29 mouse cellular contexts compared by ENCODE assay signal in the genomic region with DNA sequence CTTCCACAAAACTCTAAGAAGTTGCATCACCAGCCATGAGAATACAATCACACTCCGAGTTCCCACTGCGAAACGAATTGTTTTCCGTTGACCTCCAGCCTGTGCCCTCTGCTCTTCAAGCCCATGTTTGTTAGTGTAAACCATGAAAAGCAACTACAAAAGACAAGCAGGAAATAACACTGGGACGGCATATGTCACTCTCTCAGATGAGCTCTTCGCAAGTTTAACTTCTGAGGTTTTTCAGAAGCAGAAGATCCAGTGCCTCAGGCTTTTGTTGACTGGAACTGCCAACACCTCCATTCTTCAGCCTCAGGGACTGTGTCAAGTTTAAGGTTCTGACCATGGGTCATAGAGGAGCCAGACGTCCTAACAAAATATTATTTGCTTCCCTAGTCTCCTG. TPM values are rescaled to one million over a fixed set of nuclear protein-coding genes. Genes with fewer than 3 reads are reported as not detected.
DNase-seq lines count a peak whose midpoint lies in the region; ATAC-seq and TF ChIP-seq lines count a peak whose summit lies in the region.
"Had no signal": no experiment of that assay in that cellular context is flagged by ENCODE, and none has a peak within 500 bp of the region (broad histone marks: within the 10 kb centered on the region; RNA-seq: fewer than 3 reads in every experiment).

No protein-coding gene starts in this region.

- peak; percentile 64; the same call in 1 of the 2 replicates for ATAC-seq in lung, embryonic 15.5 days (ENCODE audit: borderline replicate concordance, extremely low read depth, low FRiP score, low TSS enrichment)
- ATAC-seq in lung, embryonic 16.5 days (ENCODE audit: low read depth), result peak; percentile 72
- no peak for ATAC-seq in midbrain, postnatal 0 days (ENCODE audit: low FRiP score)
- ATAC-seq: CD4-positive, CD25-positive, alpha-beta regulatory T cell, adult 4 months; forebrain, embryonic 16.5 days; hindbrain, postnatal 0 days; inflammation-experienced regulatory T-cells, adult 6 months had no signal

- no peaks in the 10 kb centered on the region for H3K36me3 ChIP-seq in lung, embryonic 15.5 days
- no peaks in the 10 kb centered on the region for H3K36me3 ChIP-seq in lung, embryonic 16.5 days (ENCODE audit: control insufficient read depth, insufficient read depth, low read length)
- H3K36me3 ChIP-seq in midbrain, postnatal 0 days (ENCODE audit: insufficient read depth, low read length), result no peaks in the 10 kb centered on the region
- H3K36me3 ChIP-seq: embryonic facial prominence, embryonic 10.5 days; embryonic facial prominence, embryonic 13.5 days; forebrain, embryonic 12.5 days; heart, embryonic 12.5 days; heart, embryonic 15.5 days had no signal

- no peak overlapping the region for H3K4me3 ChIP-seq in lung, embryonic 15.5 days
- H3K4me3 ChIP-seq in lung, embryonic 16.5 days (ENCODE audit: low read length), result no peak overlapping the region
- H3K4me3 ChIP-seq in midbrain, postnatal 0 days (ENCODE audit: low read depth, low read length), result no peak overlapping the region
- H3K4me3 ChIP-seq: embryonic facial prominence, embryonic 10.5 days; embryonic facial prominence, embryonic 13.5 days; erythroblast, embryonic 14.5 days; forebrain, embryonic 12.5 days; heart, embryonic 12.5 days; heart, embryonic 15.5 days had no signal

- no peaks in the 10 kb centered on the region for H3K9me3 ChIP-seq in lung, embryonic 15.5 days
- no peaks in the 10 kb centered on the region for H3K9me3 ChIP-seq in lung, embryonic 16.5 days (ENCODE audit: control insufficient read depth, low read length)
- H3K9me3 ChIP-seq in midbrain, postnatal 0 days (ENCODE audit: low read length), result no peaks in the 10 kb centered on the region
- H3K9me3 ChIP-seq: embryonic facial prominence, embryonic 10.5 days; embryonic facial prominence, embryonic 13.5 days; forebrain, embryonic 12.5 days; heart, embryonic 12.5 days; heart, embryonic 15.5 days had no signal

- 50% methylated on average over 7 of the region's 7 CpGs for WGBS in lung, embryonic 15.5 days
- 43% methylated on average over 7 of the region's 7 CpGs for WGBS in lung, embryonic 16.5 days
- 90% methylated on average over 7 of the region's 7 CpGs for WGBS in midbrain, postnatal 0 days

- H3K27me3 ChIP-seq in lung, embryonic 15.5 days, result no peaks in the 10 kb centered on the region
- no peaks in the 10 kb centered on the region for H3K27me3 ChIP-seq in lung, embryonic 16.5 days (ENCODE audit: control insufficient read depth, insufficient read depth, low read depth, low read length)
- no peaks in the 10 kb centered on the region for H3K27me3 ChIP-seq in midbrain, postnatal 0 days (ENCODE audit: insufficient read depth, low read length)
- H3K27me3 ChIP-seq: embryonic facial prominence, embryonic 13.5 days; forebrain, embryonic 12.5 days; heart, embryonic 12.5 days; heart, embryonic 15.5 days had no signal

- H3K27ac ChIP-seq in lung, embryonic 15.5 days, result no peak overlapping the region
- H3K27ac ChIP-seq in lung, embryonic 16.5 days (ENCODE audit: low read length), result 0 out of 2 replicates have a peak overlapping the region, but pooled peaks have one; percentile 36
- H3K27ac ChIP-seq in midbrain, postnatal 0 days (ENCODE audit: low read depth, low read length), result no peak overlapping the region
- H3K27ac ChIP-seq: embryonic facial prominence, embryonic 10.5 days; embryonic facial prominence, embryonic 13.5 days; forebrain, embryonic 12.5 days; heart, embryonic 15.5 days; hindbrain, embryonic 14.5 days; hindbrain, postnatal 0 days had no signal

- no peak for TF ChIP-seq CTCF in midbrain, postnatal 0 days (IDR thresholded peaks at IDR 0.05)

- no peak for DNase-seq in lung, postnatal 14 days
- peak; percentile 39 for DNase-seq in lung, postnatal 25 days (ENCODE audit: low spot score)
- DNase-seq in embryo, embryonic 10.5 days (ENCODE audit: low spot score), result no peak
- DNase-seq in midbrain, postnatal 0 days (ENCODE audit: low spot score), result no peak
- DNase-seq in urinary bladder, adult 2 months (ENCODE audit: low spot score), result no peak
- DNase-seq: adrenal gland, postnatal 10 days; adrenal gland, postnatal 36 days; cerebellum, adult 18-20 months; cerebellum, adult 9-10 months; cerebellum, postnatal 14 days; gastrocnemius, postnatal 10 days; gastrocnemius, postnatal 36 days; heart, postnatal 14 days; heart, postnatal 4 days had no signal

- H3K9ac ChIP-seq in lung, embryonic 15.5 days, result no peak overlapping the region
- H3K9ac ChIP-seq in lung, embryonic 16.5 days (ENCODE audit: low read length), result no peak overlapping the region
- H3K9ac ChIP-seq in midbrain, postnatal 0 days (replicated peaks; ENCODE audit: low read length, poor library complexity, severe bottlenecking), result no peak overlapping the region
- H3K9ac ChIP-seq: embryonic facial prominence, embryonic 13.5 days; forebrain, embryonic 12.5 days; heart, embryonic 12.5 days; heart, embryonic 15.5 days; hindbrain, embryonic 14.5 days had no signal

- 0 out of 2 replicates have a peak, but pooled peaks cover 12% of the 10 kb centered on the region for H3K4me1 ChIP-seq in lung, embryonic 15.5 days
- peaks cover 7% of the 10 kb centered on the region; the same call in 1 of the 2 replicates for H3K4me1 ChIP-seq in lung, embryonic 16.5 days (replicated peaks; ENCODE audit: control insufficient read depth, insufficient read depth, low read length)
- H3K4me1 ChIP-seq in midbrain, postnatal 0 days (ENCODE audit: insufficient read depth, low read length), result no peaks in the 10 kb centered on the region
- H3K4me1 ChIP-seq: embryonic facial prominence, embryonic 10.5 days; embryonic facial prominence, embryonic 13.5 days; forebrain, embryonic 12.5 days; heart, embryonic 12.5 days; heart, embryonic 15.5 days had no signal

- no peak overlapping the region for H3K4me2 ChIP-seq in lung, embryonic 15.5 days
- no peak overlapping the region for H3K4me2 ChIP-seq in lung, embryonic 16.5 days (ENCODE audit: low read depth, low read length)
- H3K4me2 ChIP-seq in midbrain, postnatal 0 days (ENCODE audit: low read depth, low read length, poor library complexity, severe bottlenecking), result no peak overlapping the region
- H3K4me2 ChIP-seq: embryonic facial prominence, embryonic 13.5 days; forebrain, embryonic 12.5 days; heart, embryonic 12.5 days; heart, embryonic 15.5 days; hindbrain, embryonic 14.5 days had no signal

RNA-seq across cellular contexts. Expression of a gene that starts 50.2 kb away (rescaled TPM):
- 34.9 and 37.4 TPM in 2 replicates for polyA plus RNA-seq in lung, embryonic 15.5 days (2015; fragmentation: Nextera tagmentation; extraction: Ambion mirVana)
- polyA plus RNA-seq in lung, embryonic 16.5 days (2015; fragmentation: Nextera tagmentation; extraction: Ambion mirVana), result 33.3 and 33.4 TPM in 2 replicates
- 9.5 and 10.1 TPM in 2 replicates for total RNA-seq in midbrain, postnatal 0 days (2014; rRNA removed)
- 6.3 and 7.6 TPM in 2 replicates for polyA plus RNA-seq in midbrain, postnatal 0 days (2015; fragmentation: Nextera tagmentation; extraction: Ambion mirVana)
- 129 and 190 TPM in 2 replicates for polyA plus RNA-seq in urinary bladder, adult 2 months (2012; rRNA removed)
- total RNA-seq: granulocyte monocyte progenitor cell, adult 5-6 weeks; MEL had no signal
- polyA plus RNA-seq: CD4-positive, CD25-positive, alpha-beta regulatory T cell, adult 4 months; erythroblast, embryonic 14.5 days; inflammation-experienced regulatory T-cells, adult 6 months had no signal
